Mouse (Mus musculus) frontal cortex, postnatal 36 days (tissue): Measurements from ENCODE around the gene Ncor2.
A peak's percentile ranks its signal among the peaks of the same experiment; 100 is the strongest.

Experiments
- DNase-seq, 2 experiments: peaks; one replicate each; pipeline ENCODE4 v3.0.0; 2022; ENCODE audit warnings: low spot score in 2 of 2

The Ncor2 gene

DNA sequence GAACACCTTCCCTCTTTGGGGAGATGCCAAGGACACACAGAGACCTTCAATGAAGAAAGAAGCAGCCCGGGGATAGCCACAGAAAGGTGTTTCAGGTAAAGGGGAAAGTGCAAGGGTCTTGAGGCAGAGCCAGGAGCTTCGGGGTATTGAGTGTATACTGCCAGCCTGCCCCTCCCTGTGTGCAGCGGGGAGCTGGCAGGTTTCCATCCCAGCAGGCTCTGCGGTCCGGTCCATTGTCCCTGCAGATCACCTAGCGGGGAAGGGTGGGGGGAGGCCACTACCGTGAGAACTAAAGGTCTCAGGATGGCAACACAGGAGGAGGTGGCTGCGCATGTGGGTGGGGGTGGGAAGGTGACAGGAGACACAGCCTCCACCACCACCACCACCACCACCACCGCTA is 12.6 kb upstream of the Ncor2 start:
- DNase-seq: no peak

DNA sequence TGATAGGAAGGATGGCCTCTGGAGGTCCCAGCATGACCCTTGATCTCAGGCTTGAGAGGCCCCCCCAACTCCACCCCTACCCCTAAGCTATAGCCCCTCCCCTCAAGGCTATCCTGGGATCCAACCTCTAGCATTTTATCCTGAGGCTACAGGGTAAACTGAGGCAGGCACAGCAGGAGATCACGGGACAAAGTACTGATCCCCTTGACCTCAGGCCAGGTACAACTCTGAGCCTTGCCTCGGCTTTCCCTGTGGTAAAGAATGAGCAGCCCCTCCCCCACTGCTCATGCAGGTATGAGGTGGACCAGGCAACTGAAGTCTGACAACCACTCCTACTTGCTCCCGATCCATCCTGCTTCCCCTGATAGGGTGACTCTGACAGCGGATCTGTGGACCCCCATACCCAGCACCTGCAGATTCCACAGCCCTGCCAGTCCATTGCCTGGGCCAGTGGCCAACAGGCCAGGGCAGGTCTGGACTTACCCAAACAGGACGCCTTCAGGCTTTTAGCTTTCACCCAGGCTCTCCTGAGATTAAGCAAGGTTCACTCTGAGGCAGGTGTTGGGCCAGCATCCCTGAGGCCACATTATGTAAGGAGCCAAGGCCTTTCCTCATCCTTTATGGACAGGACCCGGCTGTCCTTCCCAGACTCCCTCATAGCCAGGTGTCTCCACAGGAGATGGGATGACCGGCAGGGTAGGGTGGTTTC is 11.2 kb upstream of the Ncor2 start:
- no peak for DNase-seq

DNA sequence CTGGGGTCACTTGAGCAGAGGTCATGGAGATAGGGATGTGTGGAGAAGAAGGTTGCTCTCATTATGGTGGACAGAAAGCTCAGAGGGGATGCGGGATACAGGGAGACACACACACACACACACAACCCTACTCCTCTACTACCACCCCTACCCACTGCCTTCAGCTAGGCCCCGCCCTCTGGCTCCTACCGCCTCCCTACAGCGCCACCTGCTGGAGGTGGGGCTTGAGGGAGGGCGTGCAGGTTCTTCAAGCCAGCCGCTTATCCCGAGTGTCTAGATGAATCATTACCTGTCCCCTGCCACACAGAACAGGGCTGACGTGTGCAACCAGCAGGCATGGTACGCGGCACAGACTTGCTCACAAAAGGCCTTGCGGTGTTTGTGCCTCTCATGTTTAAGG is 10.6 kb upstream of the Ncor2 start:
- DNase-seq: peak in 1 of 2 experiments; percentile 65

DNA sequence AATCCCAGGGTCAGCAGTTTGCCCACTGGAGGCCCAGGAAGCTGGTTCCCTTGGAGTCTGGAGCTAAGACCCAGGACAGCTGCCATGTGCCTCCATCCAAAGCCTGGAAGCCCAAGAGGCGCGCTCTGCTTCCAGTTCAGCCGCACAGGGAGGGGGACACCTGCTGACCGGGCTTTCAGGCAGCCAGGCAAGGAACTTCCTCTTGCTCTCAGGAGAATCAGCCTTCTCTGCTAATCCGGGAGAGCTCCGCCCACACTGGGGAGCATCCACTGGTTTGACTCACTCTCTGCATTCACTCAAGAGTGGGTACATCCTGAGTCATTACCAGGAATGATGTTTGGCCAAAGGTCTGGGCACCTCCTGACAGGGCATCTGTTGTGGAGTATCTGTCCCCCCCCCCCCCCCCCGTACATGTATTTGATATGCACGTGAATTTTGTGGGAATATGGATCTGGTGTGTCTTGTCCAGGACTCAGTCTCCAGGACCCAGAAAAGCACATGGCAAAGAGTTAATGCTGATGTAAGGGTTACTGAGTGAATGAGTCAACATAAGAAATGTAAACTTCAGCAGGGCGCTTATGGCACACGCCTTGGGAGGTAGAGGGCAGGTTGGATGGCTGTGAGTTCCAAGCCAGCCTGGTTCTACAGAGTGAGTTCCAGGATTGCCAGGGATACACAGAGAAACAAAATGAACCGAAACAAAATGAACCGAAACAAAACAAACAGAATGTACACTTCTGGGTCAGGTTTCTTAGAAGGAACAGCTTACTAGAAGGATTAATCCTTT is 10.0 kb upstream of the Ncor2 start:
- peak in 1 of 2 experiments; percentile 60 for DNase-seq

DNA sequence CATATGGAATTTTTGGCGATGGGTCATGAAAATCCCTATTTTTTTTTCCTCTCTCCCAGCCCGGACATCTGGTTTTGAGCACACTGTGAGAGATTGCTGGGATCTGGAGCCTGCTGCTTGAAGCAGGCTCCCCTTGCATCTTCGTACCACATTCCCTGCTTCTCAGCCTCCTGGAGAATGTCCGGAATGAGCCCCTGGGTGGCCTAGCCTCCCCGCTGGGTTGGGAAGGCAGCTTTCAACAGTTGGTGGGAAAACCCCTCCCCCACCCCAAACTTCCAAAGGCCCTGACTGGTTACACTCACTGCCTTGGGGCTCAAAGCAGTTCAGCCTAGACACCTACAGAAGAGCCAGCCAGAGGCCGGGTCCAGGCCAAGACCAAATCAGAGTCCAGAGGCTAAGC is 5.8 kb upstream of the Ncor2 start:
- no peak for DNase-seq

DNA sequence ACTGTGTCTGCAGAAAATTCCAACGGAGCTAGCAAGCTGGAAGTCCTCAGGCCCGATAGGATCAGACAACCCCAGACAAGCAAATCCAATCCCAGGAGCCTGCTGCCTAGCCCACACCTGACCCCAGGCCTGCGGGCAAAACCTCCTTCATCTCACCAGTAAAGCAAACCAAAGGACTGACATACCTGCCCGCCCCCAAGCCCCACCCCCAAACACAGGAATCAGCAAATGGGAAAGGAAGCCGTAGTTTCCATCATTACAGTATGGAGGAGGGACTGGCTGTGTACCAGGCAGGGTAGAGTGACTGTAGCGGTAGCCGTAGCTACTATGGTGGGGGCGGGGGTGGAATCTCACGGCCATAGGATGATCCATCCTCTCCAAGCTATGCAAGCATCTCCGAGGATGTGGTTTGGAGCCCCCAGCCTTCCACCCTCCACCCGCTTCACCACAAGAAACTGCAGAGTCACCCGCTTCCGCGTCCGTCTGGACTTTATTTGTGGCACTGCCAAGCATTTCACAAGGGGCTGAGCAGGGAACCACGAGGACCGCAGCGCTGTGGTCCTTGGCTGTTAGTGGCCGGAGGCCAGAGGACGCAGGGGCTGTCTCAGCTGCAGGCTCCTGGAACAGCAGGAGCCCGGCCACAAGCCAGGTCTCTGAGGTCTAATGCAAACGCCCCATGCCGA is 4.4 kb upstream of the Ncor2 start:
- DNase-seq: peak in 1 of 2 experiments; percentile 43

DNA sequence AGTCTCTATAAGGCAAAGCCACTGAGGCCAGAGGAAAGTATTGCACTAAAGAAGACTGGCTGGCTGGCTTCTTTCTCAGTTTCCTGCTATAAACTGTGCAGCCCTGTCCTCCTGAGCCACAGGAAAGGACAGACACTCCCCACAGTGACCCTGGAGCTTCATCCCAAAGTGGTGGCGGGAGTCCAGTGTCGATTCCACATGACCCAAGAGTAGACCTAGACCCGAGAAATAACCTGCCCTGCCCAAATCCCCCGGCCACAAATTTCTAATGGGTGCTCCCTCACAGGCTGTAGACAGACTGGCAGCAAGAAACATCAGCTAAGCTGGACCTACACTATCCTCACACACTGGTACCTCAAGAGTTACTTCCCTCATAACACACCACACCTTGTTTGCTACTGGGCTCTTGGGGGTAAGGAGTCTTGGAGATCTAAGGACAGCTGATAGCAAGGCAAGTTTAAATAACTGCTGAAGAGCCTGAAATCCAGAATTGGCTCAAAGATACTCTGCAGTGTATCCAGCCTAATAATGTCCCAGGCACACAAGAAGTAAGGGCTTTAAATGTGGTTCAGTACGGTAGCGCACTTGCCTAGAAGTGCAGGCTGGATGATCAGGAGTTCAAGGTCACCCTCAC is 1.7 kb upstream of the Ncor2 start:
- no peak for DNase-seq

DNA sequence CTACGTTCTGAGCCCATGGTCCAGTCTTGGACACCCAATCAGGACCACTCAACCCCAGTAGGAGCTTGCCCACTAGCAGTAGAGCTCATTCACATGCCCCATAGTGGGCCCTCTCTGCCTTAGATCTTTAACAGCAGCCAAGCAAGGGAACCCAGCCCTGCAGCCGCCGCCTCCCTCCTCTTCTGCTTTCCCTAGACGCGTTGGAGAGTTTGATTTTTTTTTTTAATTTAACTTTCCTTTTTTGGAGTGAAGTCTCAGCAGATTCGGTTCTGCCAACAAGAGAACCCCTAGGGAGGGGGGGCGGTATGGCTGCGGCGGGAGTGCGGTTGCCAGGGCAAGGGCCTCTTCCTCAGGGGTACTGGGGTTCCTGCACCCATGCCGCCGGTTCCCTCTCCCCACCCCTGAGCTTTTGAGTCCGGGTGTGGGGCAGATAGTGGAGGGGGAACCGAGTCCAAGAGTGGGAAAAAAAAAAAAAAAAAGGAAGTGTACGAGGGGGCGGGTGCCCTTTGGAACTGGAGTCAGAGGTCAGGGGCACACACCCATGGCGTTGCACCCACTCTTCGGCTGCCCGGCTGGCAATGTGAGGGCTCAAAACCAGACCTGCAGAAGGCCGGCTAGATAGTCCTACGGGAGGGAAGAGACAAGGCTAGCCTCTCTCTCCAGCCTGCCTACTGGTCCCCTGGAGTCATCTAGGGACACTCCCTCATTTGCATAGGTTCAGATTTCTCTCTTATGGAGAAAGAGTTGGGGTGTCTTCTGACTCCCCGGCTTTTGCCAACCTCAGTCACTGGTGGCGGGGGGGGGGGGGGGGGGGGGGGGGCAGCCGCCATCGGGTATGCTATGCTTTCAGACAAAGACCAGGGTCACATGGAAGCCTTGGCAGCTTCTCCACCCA is 963 bp upstream of the Ncor2 start:
- DNase-seq: peak in 1 of 2 experiments; percentile 71

DNA sequence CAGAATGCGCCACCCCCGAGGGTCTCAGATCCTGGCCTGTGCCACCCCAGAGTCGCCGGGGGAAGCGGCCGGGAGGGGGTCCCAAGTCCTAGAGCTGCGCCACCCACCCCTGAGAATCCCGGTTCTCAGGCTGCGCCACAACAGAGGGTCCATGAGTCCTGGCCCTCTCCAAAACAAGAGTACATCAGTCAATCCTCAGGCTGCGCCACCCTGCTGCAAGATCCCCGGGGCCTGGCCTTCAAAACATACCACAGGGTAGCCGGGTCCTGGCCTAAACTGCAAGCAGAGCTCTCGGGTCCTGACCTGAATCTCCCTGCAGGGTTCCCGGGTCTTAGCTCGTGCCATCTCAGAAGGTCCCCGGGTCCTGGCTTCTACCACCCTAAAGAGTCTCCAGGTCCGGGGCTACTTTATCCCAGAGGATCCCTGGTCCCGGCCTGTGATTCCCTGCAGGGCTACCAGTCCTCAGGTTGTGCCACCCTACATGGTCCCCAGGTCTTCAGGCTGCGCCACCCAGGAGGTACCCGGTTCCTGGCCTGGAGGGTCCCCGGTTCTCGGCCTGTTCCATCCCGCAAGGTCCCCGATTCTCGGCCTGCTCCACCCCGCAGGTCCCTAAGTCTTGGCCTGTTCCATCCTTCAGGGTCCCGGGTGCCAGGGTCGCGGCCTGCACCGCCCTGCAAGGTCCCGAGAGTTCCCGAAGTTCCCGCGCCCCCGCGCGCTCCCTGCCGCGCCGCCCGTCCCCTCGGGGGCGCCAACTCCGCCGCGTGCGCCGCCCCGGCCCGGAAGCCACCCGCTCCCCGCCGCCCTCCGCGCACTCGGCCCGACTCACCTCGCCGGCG is 630 bp downstream of the Ncor2 start:
- DNase-seq: peak; percentile 56 to 60

DNA sequence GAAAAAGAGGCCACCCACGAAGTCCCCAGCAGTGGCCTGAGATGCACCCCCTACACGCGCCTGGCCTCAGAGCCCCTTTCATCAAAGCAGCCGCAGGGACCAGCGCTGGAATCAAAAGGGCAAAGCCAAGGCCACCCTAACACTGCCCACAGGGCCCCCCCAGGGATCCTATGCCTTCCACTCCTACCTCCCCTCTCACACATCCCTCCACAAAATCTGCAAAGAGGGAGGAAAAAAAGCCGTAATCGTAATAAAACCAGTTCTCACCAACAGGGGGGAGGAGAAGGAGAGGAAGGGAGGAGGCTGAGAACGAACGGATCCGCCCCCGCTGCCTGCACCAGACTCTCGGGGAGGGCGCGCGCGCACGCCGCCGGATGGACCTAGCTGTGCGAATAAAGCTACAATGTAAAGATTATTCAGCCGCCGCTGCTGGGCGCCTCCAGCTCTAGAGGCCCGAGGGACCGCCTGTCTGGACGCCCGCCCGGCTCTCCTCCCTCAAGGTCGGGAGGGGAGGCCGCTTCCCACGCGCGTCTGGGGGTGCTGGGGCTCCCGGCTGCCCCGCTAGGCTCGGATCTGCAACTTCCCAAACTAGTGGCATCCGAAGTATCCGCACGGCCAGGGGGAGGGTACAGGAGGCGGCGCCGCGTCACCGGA is 1.4 kb downstream of the Ncor2 start:
- DNase-seq: peak; percentile 85 to 86

DNA sequence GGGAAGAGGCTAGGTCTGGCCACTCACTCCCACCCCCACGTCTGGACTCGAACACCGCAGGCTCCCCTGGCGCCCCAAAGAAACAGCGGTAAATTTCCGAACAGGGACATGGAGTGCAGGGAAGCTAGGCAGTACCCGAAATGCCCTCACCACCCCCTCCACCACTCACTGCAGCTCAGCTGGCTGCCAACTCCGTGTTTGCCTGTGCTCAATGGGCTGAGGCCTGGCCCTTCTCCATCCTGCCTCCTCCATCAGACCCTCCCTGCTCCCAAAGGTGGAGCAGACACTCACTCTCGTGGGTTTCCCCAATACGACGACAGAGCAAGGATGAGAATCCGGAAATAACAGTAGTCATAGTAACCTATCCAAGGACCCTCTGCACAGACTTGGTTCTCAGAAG is 2.2 kb downstream of the Ncor2 start:
- peak; percentile 74 to 75 for DNase-seq

DNA sequence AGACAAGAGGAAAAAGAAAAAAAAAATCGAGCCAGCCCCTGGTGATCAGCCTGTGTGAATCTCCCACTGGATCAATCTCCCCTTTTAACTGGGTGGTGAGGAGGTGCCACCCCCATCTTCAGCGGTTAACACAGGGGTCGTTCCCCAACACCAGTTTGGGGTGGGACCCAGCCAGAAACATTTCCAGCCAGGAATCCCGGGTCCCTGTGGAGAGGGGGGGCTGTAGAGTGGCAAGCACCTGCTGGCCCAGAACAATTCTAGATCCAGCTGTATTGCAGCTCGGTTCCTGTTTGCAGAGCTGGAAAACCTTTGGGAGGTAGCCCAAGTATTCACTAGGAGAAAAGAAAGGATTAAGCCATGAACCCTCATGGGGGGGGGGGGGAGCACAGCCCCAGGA is 2.7 kb downstream of the Ncor2 start:
- no peak for DNase-seq

DNA sequence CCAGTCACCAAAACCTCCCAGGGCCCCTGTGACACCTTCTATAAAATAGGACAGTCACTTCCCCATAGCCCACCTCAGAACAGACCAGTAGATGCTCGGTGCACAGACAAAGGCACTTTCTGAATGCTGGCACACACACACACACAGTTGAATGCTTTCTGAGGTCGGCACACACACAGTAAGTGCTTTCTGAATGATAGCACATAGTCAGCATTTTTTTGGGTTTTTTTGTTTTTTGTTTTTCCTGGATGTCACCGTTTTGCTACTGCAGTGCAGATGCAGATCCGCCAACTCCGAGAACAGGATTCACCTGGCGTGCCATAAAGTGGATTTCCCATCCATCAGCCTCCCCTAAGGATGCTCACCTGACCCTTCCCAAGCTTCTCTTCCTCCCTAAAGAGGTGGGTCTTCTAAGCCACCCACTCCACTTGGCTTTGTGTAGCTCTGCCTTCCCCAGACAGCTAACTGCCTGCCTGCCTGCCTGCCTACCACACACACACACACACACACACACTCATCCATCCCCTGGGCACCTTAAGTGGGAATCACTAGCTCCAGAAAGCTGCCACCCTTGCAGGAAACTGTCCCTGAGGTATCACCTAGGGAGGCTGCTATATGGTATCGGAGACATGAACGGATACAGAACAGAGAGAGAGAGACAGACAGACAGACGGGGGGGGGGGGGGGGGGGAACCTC is 3.2 kb downstream of the Ncor2 start:
- no peak for DNase-seq

DNA sequence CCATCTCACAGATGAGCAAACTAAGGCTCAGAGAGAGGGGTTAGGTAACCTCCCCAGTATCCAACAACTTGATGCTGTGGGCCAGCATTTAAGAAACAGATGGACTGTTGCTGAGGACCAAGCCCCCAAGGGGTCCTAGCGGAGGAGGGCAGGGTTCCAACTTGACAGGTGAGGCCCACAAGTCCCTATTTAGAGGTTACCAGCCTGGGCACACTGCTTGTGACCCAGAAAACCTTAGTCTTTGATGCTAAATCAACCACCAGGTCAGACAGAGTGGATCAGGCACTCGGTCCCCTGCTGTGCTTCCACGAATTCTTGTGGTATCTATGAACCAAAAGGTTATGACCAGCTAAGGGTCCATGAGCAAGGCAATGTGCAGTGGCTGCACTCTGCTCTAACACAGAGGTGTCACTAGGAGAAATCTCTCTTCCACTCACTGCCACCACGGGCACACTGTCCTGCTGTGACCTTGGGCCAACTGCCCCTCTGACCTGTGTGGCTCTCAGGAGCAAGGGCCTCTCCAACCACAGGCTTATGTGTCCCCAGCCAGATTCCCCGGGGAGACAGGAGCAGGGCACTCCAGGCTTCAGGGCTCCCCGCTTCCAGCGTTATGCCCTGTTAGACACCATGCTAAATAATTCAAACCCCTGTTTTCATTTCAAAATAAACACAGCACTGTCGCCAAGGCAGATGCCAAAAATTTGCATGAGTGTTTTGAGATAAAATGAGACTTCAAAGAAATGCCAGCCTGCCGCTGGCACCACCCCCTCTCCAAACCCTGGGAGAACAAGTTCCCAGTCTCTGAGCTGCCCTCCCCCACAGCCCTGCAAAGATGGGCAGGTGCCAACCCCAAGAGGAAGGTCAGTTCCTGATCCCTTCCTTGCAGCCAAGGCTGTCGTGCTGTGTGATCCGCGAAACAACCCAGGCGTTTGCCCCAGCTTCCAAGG is 4.0 kb downstream of the Ncor2 start:
- peak; percentile 74 to 79 for DNase-seq

DNA sequence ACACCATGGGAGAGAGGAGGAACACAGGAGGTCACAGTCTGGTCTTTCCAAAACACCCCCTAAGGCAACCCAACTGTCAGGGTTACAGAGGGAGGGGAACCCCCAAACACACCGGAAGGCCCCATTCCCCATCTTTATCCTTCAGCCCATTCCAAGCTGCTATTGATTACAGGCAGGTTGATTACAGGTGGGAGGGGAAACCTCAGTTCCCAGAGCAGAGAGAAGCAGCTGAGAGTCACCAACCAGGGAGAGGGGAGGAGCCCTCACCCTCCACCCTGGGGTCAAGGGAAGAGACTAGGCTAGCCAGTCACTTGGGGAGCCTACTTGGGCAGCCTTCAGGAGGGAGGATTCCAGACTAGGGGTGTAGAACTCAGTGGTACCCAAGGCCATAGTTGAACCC is 5.2 kb downstream of the Ncor2 start:
- DNase-seq: no peak

DNA sequence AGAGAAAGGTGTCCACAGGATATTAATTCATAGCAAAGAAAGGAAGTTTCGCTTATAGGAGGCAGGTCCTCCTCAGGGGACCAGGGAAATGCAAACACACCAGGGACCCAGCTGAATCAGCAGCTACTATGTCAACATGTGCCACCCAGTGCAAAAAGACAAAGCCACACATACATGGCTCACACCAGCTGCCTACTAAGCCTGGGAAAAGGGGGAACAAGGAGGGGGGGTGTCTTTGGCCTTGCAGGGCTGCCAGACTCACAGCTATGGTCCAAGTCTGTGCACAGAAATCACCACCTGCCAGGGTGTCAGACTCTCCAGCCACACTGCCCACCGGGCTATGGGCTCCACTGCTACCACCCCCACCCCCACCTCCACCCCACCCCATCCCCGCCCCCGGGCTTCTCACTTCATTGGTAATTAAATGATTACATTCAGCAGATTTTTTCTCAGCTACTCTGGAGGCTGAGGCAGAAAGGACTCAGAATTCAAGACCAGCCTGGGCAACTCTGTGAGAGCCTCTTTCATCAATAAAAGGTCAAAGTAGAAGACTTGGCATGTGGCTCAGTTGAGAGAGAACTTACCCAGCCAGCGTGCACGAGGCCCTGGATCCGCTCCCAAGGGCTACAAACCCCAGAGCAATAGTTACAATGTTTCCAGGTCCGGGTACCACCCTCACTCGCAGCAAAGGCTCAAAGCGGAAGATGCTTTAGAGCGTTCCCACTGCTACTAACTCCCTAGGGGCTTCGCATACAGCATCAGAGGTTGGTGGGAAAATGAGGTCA is 6.0 kb downstream of the Ncor2 start:
- no peak for DNase-seq

DNA sequence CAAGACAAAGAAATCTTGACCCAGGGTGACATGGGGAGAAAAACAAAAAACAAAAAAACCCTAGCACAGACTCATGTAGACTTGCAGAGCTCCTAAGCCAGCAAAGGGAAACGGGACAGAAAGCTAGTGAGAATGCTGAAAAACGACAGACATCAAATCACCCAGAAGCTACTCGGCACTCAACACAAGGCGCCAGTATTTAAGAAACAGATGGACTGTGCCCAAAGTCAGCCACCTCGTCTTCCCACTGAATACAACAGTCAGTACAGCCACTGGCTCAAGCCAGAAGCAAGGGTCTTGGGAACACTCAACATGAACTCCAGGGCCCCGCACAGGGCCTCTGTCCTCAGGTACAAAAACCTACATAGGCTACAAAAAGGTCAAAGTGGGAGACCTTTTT is 7.8 kb downstream of the Ncor2 start:
- DNase-seq: no peak
